Mouse (Mus musculus) embryonic fibroblast, embryonic 13.5 days (primary cell): ENCODE measurements around the gene Slc2a2.
A peak's percentile ranks its signal among the peaks of the same experiment; 100 is the strongest.

Experiments
- CTCF ChIP-seq: IDR thresholded peaks from 2 replicates; pipeline ENCODE4 v1.5.1; 2011; ENCODE audit warnings: mild to moderate bottlenecking, control low read depth, low read length, moderate library complexity, borderline replicate concordance; ENCODE audit not compliant: insufficient read depth
- POLR2A ChIP-seq: IDR thresholded peaks from 2 replicates; pipeline ENCODE4 v1.6.1; 2011; ENCODE audit warnings: low read depth, mild to moderate bottlenecking, control low read depth, low read length, moderate library complexity

GRCm38 (mm10) chr3:28658349-28658748 lies 39.4 kb upstream of the Slc2a2 start:
- TF ChIP-seq CTCF, result peak; percentile 28; the same call in 1 of the 2 replicates
- no peak for TF ChIP-seq POLR2A
